In the genomic region with DNA sequence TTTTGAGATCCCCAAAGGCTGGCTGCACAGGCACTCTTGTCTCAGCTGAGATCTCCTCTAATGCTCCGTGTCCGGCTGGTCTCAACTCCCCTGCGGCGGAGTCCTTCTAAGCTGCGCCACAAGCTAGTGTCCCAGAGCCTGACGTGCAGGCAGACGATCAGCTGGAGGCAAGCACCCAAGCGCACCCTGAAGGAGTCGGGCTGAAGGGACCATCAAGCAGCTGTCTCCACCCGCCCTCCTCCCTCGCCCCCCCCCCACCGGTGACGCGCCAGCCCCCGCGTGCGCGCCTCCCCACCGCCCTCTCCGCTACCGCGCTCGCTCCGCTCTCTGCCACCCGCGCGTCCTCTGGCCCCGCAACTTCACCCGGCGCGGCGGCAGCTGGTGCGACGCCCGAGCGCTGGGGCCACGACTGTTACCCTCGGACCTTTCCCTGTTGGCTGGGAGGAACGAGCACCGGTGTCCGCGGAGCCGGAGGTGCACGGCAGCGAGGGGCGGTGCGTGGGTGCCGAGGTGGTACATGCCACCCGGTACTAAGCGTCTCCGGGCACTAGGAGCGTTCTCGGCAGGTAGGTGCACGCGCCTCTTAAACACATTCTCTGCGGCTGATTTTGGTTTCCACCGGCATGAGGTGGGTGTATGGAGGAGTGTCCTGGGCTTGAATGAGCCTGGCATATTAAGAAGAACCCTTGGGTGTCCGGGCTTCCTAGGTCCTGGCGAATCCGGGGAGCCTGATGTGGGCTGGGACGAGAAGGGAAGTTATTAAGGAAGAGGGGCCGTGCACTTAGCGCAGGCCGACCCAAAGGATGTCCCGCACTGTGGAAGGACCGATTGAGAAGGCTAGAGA, we compare ENCODE assay signal across 8 mouse cellular contexts. TPM values are rescaled to one million over a fixed set of nuclear protein-coding genes. Genes with fewer than 3 reads are reported as not detected.
DNase-seq lines count a peak whose midpoint lies in the region; ATAC-seq and TF ChIP-seq lines count a peak whose summit lies in the region.

No protein-coding gene starts in this region.

- TF ChIP-seq POLR2A in CH12.LX (IDR thresholded peaks at IDR 0.05; ENCODE audit: low read depth, low read length): no peak

- dilution Hi-C loops in CH12.LX (cut with MboI; ENCODE audit: extremely low pct_ligation_motif_present, extremely low pct_unique_long_range_greater_than_20kb, low sequenced_read_pairs): no loop called here

- in situ Hi-C loops in CH12.LX (cut with MboI; ENCODE audit: low pct_ligation_motif_present, low pct_unique_long_range_greater_than_20kb, low sequenced_read_pairs): no loop called here

- peak overlapping the region; percentile 42 for H3K9ac ChIP-seq in CH12.LX (ENCODE audit: insufficient read depth, low read depth)
- H3K9ac ChIP-seq in heart, embryonic 14.5 days (ENCODE audit: low read length): peak overlapping the region; percentile 76

- peaks cover 10% of the 10 kb centered on the region for H3K9me3 ChIP-seq in CH12.LX (replicated peaks; ENCODE audit: low read length)
- no peaks in the 10 kb centered on the region for H3K9me3 ChIP-seq in embryonic facial prominence, embryonic 10.5 days
- H3K9me3 ChIP-seq in heart, embryonic 14.5 days (ENCODE audit: control insufficient read depth, low read length): no peaks in the 10 kb centered on the region

- TF ChIP-seq CTCF in CH12.LX (conservative IDR thresholded peaks at IDR 0.05 in 1 of 2, IDR thresholded peaks at IDR 0.05 in 1 of 2; ENCODE audit: low read depth in 2 of 2, low read length in 2 of 2): no peak
- TF ChIP-seq CTCF in layer of hippocampus, adult 2 months (conservative IDR thresholded peaks at IDR 0.05): no peak

- 0 out of 2 replicates have a peak, but pooled peaks have one; percentile 22 for ATAC-seq in heart, embryonic 14.5 days (ENCODE audit: insufficient number of reproducible peaks, insufficient read depth, low FRiP score, low read depth)

- H3K79me2 ChIP-seq in CH12.LX (replicated peaks; ENCODE audit: control insufficient read depth, extremely low read depth, insufficient read depth, poor library complexity, severe bottlenecking): no peaks in the 10 kb centered on the region; the same call in 1 of the 2 replicates
- no peaks in the 10 kb centered on the region for H3K79me2 ChIP-seq in macrophage (ENCODE audit: inconsistent target)

- H3K4me2 ChIP-seq in CH12.LX (ENCODE audit: insufficient read depth, low read depth, poor library complexity, severe bottlenecking): peak overlapping the region; percentile 68
- peak overlapping the region; percentile 84 for H3K4me2 ChIP-seq in heart, embryonic 14.5 days (ENCODE audit: low read length)

- no peak for TF ChIP-seq RAD21 in CH12.LX (IDR thresholded peaks at IDR 0.05; ENCODE audit: low read depth, low read length)

- under 1% methylated on average over 64 of the region's 66 CpGs for WGBS in embryonic facial prominence, embryonic 10.5 days
- under 1% methylated on average over 65 of the region's 66 CpGs for WGBS in heart, embryonic 14.5 days
- 4% methylated on average over 61 of the region's 66 CpGs for WGBS in macrophage (ENCODE audit: missing documents)

- H3K4me1 ChIP-seq in CH12.LX (ENCODE audit: control insufficient read depth in 1 of 2, insufficient read depth in 2 of 2): peaks cover 40 to 84% of the 10 kb centered on the region in 2 experiments
- H3K4me1 ChIP-seq in embryonic facial prominence, embryonic 10.5 days: peaks cover 25% of the 10 kb centered on the region
- peaks cover 17 to 35% of the 10 kb centered on the region in 2 experiments for H3K4me1 ChIP-seq in heart, embryonic 14.5 days (ENCODE audit: control insufficient read depth in 2 of 2, insufficient read depth in 2 of 2, low read length in 2 of 2)

- H3K4me3 ChIP-seq in CH12.LX (replicated peaks in 1 of 3; ENCODE audit: low read depth in 2 of 3, low read length in 2 of 3, poor library complexity in 1 of 3): peak overlapping the region in 2 of 3 experiments; percentile 13 to 65
- H3K4me3 ChIP-seq in embryonic facial prominence, embryonic 10.5 days: peak overlapping the region; percentile 73
- H3K4me3 ChIP-seq in heart, embryonic 14.5 days (ENCODE audit: control insufficient read depth in 1 of 2, insufficient read depth in 1 of 2, low read depth in 1 of 2, low read length in 2 of 2): peak overlapping the region; percentile 67 to 90
- peak overlapping the region; percentile 87 for H3K4me3 ChIP-seq in layer of hippocampus, adult 2 months
- peak overlapping the region; percentile 42 for H3K4me3 ChIP-seq in macrophage (ENCODE audit: inconsistent target)

- TF ChIP-seq EP300 in CH12.LX (IDR thresholded peaks at IDR 0.05; ENCODE audit: low read length): no peak

- H3K36me3 ChIP-seq in CH12.LX (replicated peaks in 1 of 2; ENCODE audit: control insufficient read depth in 1 of 2, insufficient read depth in 1 of 2, low read length in 1 of 2): peaks cover 0 to 22% of the 10 kb centered on the region in 2 experiments
- H3K36me3 ChIP-seq in embryonic facial prominence, embryonic 10.5 days (replicated peaks): no peaks in the 10 kb centered on the region
- no peaks in the 10 kb centered on the region for H3K36me3 ChIP-seq in heart, embryonic 14.5 days (ENCODE audit: control insufficient read depth, insufficient read depth, low read length)
- H3K36me3 ChIP-seq in macrophage (ENCODE audit: inconsistent target): no peaks in the 10 kb centered on the region

- H3K27me3 ChIP-seq in CH12.LX (replicated peaks): no peaks in the 10 kb centered on the region
- peaks cover 63% of the 10 kb centered on the region for H3K27me3 ChIP-seq in embryonic facial prominence, embryonic 10.5 days (replicated peaks; ENCODE audit: low read depth, poor library complexity, severe bottlenecking)
- no peaks in the 10 kb centered on the region for H3K27me3 ChIP-seq in heart, embryonic 14.5 days (ENCODE audit: control insufficient read depth, insufficient read depth, low read length)

- H3K27ac ChIP-seq in CH12.LX (ENCODE audit: insufficient read depth, low read depth) (no peak overlapping the region), macrophage (no peak overlapping the region)
- peak overlapping the region; percentile 61 for H3K27ac ChIP-seq in embryonic facial prominence, embryonic 10.5 days (replicated peaks)
- H3K27ac ChIP-seq in heart, embryonic 14.5 days (replicated peaks in 1 of 2; ENCODE audit: control insufficient read depth in 1 of 2, insufficient read depth in 1 of 2, low read depth in 2 of 2, low read length in 2 of 2): peak overlapping the region; percentile 72 to 74
- H3K27ac ChIP-seq in layer of hippocampus, adult 2 months: peak overlapping the region; percentile 99

- DNase-seq in B cell, adult 2 months: peak; percentile 68 to 76
- DNase-seq in CH12.LX (ENCODE audit: extremely low read depth) (no peak), adipocyte (ENCODE audit: low spot score) (no peak)
- peak; percentile 54 for DNase-seq in embryonic facial prominence, embryonic 10.5 days (ENCODE audit: low spot score)
- peak in 1 of 2 experiments; percentile 41 for DNase-seq in layer of hippocampus, adult 2 months (ENCODE audit: low spot score in 2 of 2)
- DNase-seq in right cerebral cortex, postnatal 14 days: peak; percentile 63

TF ChIP-seq in CH12.LX, 34 proteins besides CTCF, POLR2A, EP300 and RAD21:
- TF ChIP-seq UBTF (IDR thresholded peaks at IDR 0.05; ENCODE audit: low read depth, low read length) (0 out of 2 replicates have a peak, but pooled peaks have one; percentile 18), POLR2AphosphoS2 (IDR thresholded peaks at IDR 0.05; ENCODE audit: low read depth, low read length) (no peak), SIN3A (IDR thresholded peaks at IDR 0.05; ENCODE audit: low read length) (peak; percentile 59; the same call in 1 of the 2 replicates), E2F4 (IDR thresholded peaks at IDR 0.05; ENCODE audit: insufficient replicate concordance, low read depth, low read length) (no peak)

RNA-seq across cellular contexts. Expression of a gene that starts 56.6 kb away (rescaled TPM):
- 7.1 and 8.6 TPM in 2 replicates for total RNA-seq in CH12.LX (2012; rRNA removed)
- total RNA-seq in CH12.LX (2014; rRNA removed): 9.3 and 10.0 TPM in 2 replicates
- 9.5 and 10.9 TPM in 2 replicates for polyA plus RNA-seq in CH12.LX (2012; ENCODE audit: insufficient read length, low read depth)
- 2.3 and 2.6 TPM in 2 replicates for polyA plus RNA-seq in embryonic facial prominence, embryonic 10.5 days (2016; fragmentation: Nextera tagmentation; extraction: Ambion mirVana)
- 13.1 and 16.5 TPM in 2 replicates for polyA plus RNA-seq in heart, embryonic 14.5 days (2014; fragmentation: Nextera tagmentation; extraction: Ambion mirVana)
- 10 to 100 TPM; 72.0 to 77.6 TPM for total RNA-seq in layer of hippocampus, adult 2 months (2021)
- 10 to 100 TPM in 1 of 26 experiments, 1 to 10 TPM in 25; 1.1 to 11.6 (median 3.5) TPM for total RNA-seq in macrophage (2018; cell fraction: chromatin; rRNA removed)
- 1 to 10 TPM in 23 of 26 experiments, under 1 TPM in 3; 0.78 to 2.7 (median 1.5) TPM for total RNA-seq in macrophage (2018; cell fraction: cytosol; rRNA removed)
- total RNA-seq in macrophage (2018; cell fraction: nucleus; rRNA removed): 10 to 100 TPM in 1 of 26 experiments, 1 to 10 TPM in 25; 2.3 to 14.5 (median 5.0) TPM
- 0.46 to 2.3 TPM (median 1.3 TPM) in 3 replicates for polyA plus RNA-seq in macrophage (2018)

Comparison
In these comparisons a context has a peak if more than half of its experiments do, and no peak if none do; other contexts are left out.
1. DNase-seq: peak in B cell, adult 2 months (2 of 2), embryonic facial prominence, embryonic 10.5 days (single experiment) and right cerebral cortex, postnatal 14 days (single experiment); none in CH12.LX (single experiment) and adipocyte (single experiment).
2. H3K27ac ChIP-seq: peak in embryonic facial prominence, embryonic 10.5 days (single experiment), heart, embryonic 14.5 days (2 of 2) and layer of hippocampus, adult 2 months (single experiment); none in CH12.LX (single experiment) and macrophage (single experiment).
3. Peak in every context shown above with its lines, with median percentiles within 50 percentile points of each other: H3K4me3 ChIP-seq.